Mouse (Mus musculus) stomach, adult 2 months (tissue): Measurements from ENCODE around the gene 9530053A07Rik. TPM values are rescaled to one million over a fixed set of nuclear protein-coding genes. Genes with fewer than 3 reads are reported as not detected.

Source experiments
- polyA plus RNA-seq: library from polyadenylated mRNA; depleted of rRNA; stranded (reverse); fragments of >200 nt; gene quantifications from 2 replicates; pipeline ENCODE4 v1.2.3, GENCODE M21; 2012; rRNA removed

The 9530053A07Rik gene
- 0.01 and 0.03 TPM in 2 replicates for polyA plus RNA-seq

GRCm38 (mm10) chr7:28129166-28129565 is at the start of gene 9530053A07Rik:
TSS of gene 9530053A07Rik (plus strand) at chr7:28129466.

GRCm38 (mm10) chr7:28169489-28170422 is 40.5 kb downstream of the 9530053A07Rik start, which contains the start of gene Fbl:
TSS of gene Fbl (plus strand) at chr7:28169710.

GRCm38 (mm10) chr7:28179228-28179627 is 50.0 kb downstream of the 9530053A07Rik start, which contains the start of gene Dyrk1b:
TSS of gene Dyrk1b (plus strand) at chr7:28179469.

Other genes with a start within 250 kb of the 9530053A07Rik start
- gene Zfp974, start 200.0 kb upstream of the 9530053A07Rik start, polyA plus RNA-seq: 0.01 and 0.31 TPM in 2 replicates
- 0.11 and 0.30 TPM in 2 replicates for gene Zfp780b, start 150.3 kb upstream of the 9530053A07Rik start, polyA plus RNA-seq
- 0.02 and 0.08 TPM in 2 replicates for gene Zfp850, start 115.4 kb upstream of the 9530053A07Rik start, polyA plus RNA-seq
- gene Psmc4, start 79.4 kb upstream of the 9530053A07Rik start, polyA plus RNA-seq: 43.1 and 46.4 TPM in 2 replicates
- 108 and 143 TPM in 2 replicates for gene Fcgbp, start 58.2 kb upstream of the 9530053A07Rik start, polyA plus RNA-seq
- gene Fbl, start 40.2 kb downstream of the 9530053A07Rik start, polyA plus RNA-seq: 13.0 and 31.1 TPM in 2 replicates
- gene Dyrk1b, start 50.0 kb downstream of the 9530053A07Rik start, polyA plus RNA-seq: 24.2 and 25.2 TPM in 2 replicates
- gene Eid2, start 138.4 kb downstream of the 9530053A07Rik start, polyA plus RNA-seq: 3.5 and 4.9 TPM in 2 replicates
- 4.4 and 9.7 TPM in 2 replicates for gene Eid2b, start 148.3 kb downstream of the 9530053A07Rik start, polyA plus RNA-seq
- not detected in 2 replicates for gene Selenov, start 161.7 kb downstream of the 9530053A07Rik start, polyA plus RNA-seq
- 0.03 and 0.28 TPM in 2 replicates for gene Dll3, start 172.8 kb downstream of the 9530053A07Rik start, polyA plus RNA-seq
- gene Timm50, start 182.6 kb downstream of the 9530053A07Rik start, polyA plus RNA-seq: 40.2 and 50.9 TPM in 2 replicates
- gene Supt5, start 209.3 kb downstream of the 9530053A07Rik start, polyA plus RNA-seq: 52.0 and 56.5 TPM in 2 replicates
- gene Rps16, start 221.2 kb downstream of the 9530053A07Rik start, polyA plus RNA-seq: 364 and 449 TPM in 2 replicates
- 12.3 and 14.5 TPM in 2 replicates for gene Plekhg2, start 243.1 kb downstream of the 9530053A07Rik start, polyA plus RNA-seq